ENCODE assay signal across 10 mouse cellular contexts in genomic region chr14:36952687-36953426, GRCm38 (mm10). TPM values are rescaled to one million over a fixed set of nuclear protein-coding genes. Genes with fewer than 3 reads are reported as not detected.
A peak's percentile ranks its signal among the peaks of the same experiment; 100 is the strongest.
DNase-seq lines count a peak whose midpoint lies in the region; ATAC-seq lines count a peak whose summit lies in the region.
"Had no signal": no experiment of that assay in that cellular context is flagged by ENCODE, and none has a peak within 500 bp of the region (broad histone marks: within the 10 kb centered on the region; RNA-seq: fewer than 3 reads in every experiment).

No protein-coding gene starts in this region.

- H3K4me2 ChIP-seq in hindbrain, embryonic 14.5 days (replicated peaks) = no peak overlapping the region
- no peak overlapping the region for H3K4me2 ChIP-seq in hindbrain, embryonic 13.5 days
- no peak overlapping the region for H3K4me2 ChIP-seq in neural tube, embryonic 12.5 days (replicated peaks)
- H3K4me2 ChIP-seq in neural tube, embryonic 15.5 days = no peak overlapping the region
- no peak overlapping the region for H3K4me2 ChIP-seq in midbrain, embryonic 16.5 days (ENCODE audit: low read length)
- H3K4me2 ChIP-seq: limb, embryonic 12.5 days had no signal

- no peak overlapping the region for H3K4me3 ChIP-seq in hindbrain, embryonic 14.5 days (replicated peaks; ENCODE audit: low read length)
- no peak overlapping the region for H3K4me3 ChIP-seq in hindbrain, embryonic 13.5 days
- no peak overlapping the region for H3K4me3 ChIP-seq in neural tube, embryonic 12.5 days
- no peak overlapping the region for H3K4me3 ChIP-seq in neural tube, embryonic 15.5 days (replicated peaks)
- H3K4me3 ChIP-seq in midbrain, embryonic 16.5 days (ENCODE audit: low read depth, low read length) = no peak overlapping the region
- H3K4me3 ChIP-seq: heart, adult 2 months; limb, embryonic 12.5 days had no signal

- DNase-seq in hindbrain, embryonic 14.5 days (ENCODE audit: low spot score) = no peak
- no peak for DNase-seq in layer of hippocampus, postnatal 36 days
- DNase-seq in left cerebral cortex, adult 8-10 months (ENCODE audit: low spot score in 2 of 2) = no peak
- DNase-seq: heart, adult 2 months had no signal

- H3K9me3 ChIP-seq in hindbrain, embryonic 14.5 days (ENCODE audit: control insufficient read depth, low read length) = no peaks in the 10 kb centered on the region
- no peaks in the 10 kb centered on the region for H3K9me3 ChIP-seq in hindbrain, embryonic 13.5 days
- H3K9me3 ChIP-seq in neural tube, embryonic 12.5 days = no peaks in the 10 kb centered on the region
- no peaks in the 10 kb centered on the region for H3K9me3 ChIP-seq in neural tube, embryonic 15.5 days (replicated peaks)
- no peaks in the 10 kb centered on the region for H3K9me3 ChIP-seq in midbrain, embryonic 16.5 days (replicated peaks; ENCODE audit: control insufficient read depth, low read length, poor library complexity, severe bottlenecking)
- H3K9me3 ChIP-seq: limb, embryonic 12.5 days had no signal

- 88% methylated on average over 10 of the region's 10 CpGs for WGBS in hindbrain, embryonic 14.5 days
- 91% methylated on average over 10 of the region's 10 CpGs for WGBS in hindbrain, embryonic 13.5 days
- WGBS in neural tube, embryonic 12.5 days = 92% methylated on average over 10 of the region's 10 CpGs
- WGBS in neural tube, embryonic 15.5 days = 85% methylated on average over 10 of the region's 10 CpGs
- 92% methylated on average over 10 of the region's 10 CpGs for WGBS in midbrain, embryonic 16.5 days

- ATAC-seq in hindbrain, embryonic 14.5 days (ENCODE audit: low FRiP score) = peak; percentile 14; the same call in 1 of the 2 replicates
- no peak for ATAC-seq in hindbrain, embryonic 13.5 days (ENCODE audit: low FRiP score)
- ATAC-seq in neural tube, embryonic 12.5 days (ENCODE audit: low FRiP score, low read depth) = 0 out of 2 replicates have a peak, but pooled peaks have one; percentile 21
- ATAC-seq in neural tube, embryonic 15.5 days (ENCODE audit: low FRiP score) = no peak
- peak; percentile 68 for ATAC-seq in activated CD4-positive, CD25-positive, alpha-beta regulatory T cell, adult 4 months
- 0 out of 2 replicates have a peak, but pooled peaks have one; percentile 42 for ATAC-seq in midbrain, embryonic 16.5 days

- H3K4me1 ChIP-seq in hindbrain, embryonic 14.5 days (replicated peaks; ENCODE audit: control insufficient read depth, insufficient read depth, low read length) = no peaks in the 10 kb centered on the region
- H3K4me1 ChIP-seq in hindbrain, embryonic 13.5 days (replicated peaks) = peaks cover 17% of the 10 kb centered on the region
- 0 out of 2 replicates have a peak, but pooled peaks cover 5% of the 10 kb centered on the region for H3K4me1 ChIP-seq in neural tube, embryonic 12.5 days
- H3K4me1 ChIP-seq in neural tube, embryonic 15.5 days = peaks cover 10% of the 10 kb centered on the region
- no peaks in the 10 kb centered on the region for H3K4me1 ChIP-seq in midbrain, embryonic 16.5 days (ENCODE audit: control insufficient read depth, insufficient read depth, low read length)
- H3K4me1 ChIP-seq: limb, embryonic 12.5 days had no signal

- no peaks in the 10 kb centered on the region for H3K36me3 ChIP-seq in hindbrain, embryonic 14.5 days (replicated peaks; ENCODE audit: control insufficient read depth, insufficient read depth)
- H3K36me3 ChIP-seq in hindbrain, embryonic 13.5 days = peaks cover 6% of the 10 kb centered on the region; the same call in 1 of the 2 replicates
- no peaks in the 10 kb centered on the region for H3K36me3 ChIP-seq in neural tube, embryonic 12.5 days
- no peaks in the 10 kb centered on the region for H3K36me3 ChIP-seq in neural tube, embryonic 15.5 days
- H3K36me3 ChIP-seq in midbrain, embryonic 16.5 days (ENCODE audit: control insufficient read depth, insufficient read depth, low read length) = no peaks in the 10 kb centered on the region
- H3K36me3 ChIP-seq: limb, embryonic 12.5 days had no signal

- no peak overlapping the region for H3K9ac ChIP-seq in hindbrain, embryonic 14.5 days
- no peak overlapping the region for H3K9ac ChIP-seq in hindbrain, embryonic 13.5 days
- no peak overlapping the region for H3K9ac ChIP-seq in neural tube, embryonic 12.5 days
- no peak overlapping the region for H3K9ac ChIP-seq in neural tube, embryonic 15.5 days (replicated peaks)
- H3K9ac ChIP-seq in midbrain, embryonic 16.5 days (ENCODE audit: low read depth, low read length) = no peak overlapping the region
- H3K9ac ChIP-seq: limb, embryonic 12.5 days had no signal

- H3K27me3 ChIP-seq in hindbrain, embryonic 14.5 days (ENCODE audit: control insufficient read depth, insufficient read depth, low read length) = no peaks in the 10 kb centered on the region
- no peaks in the 10 kb centered on the region for H3K27me3 ChIP-seq in hindbrain, embryonic 13.5 days
- H3K27me3 ChIP-seq in neural tube, embryonic 12.5 days (replicated peaks) = no peaks in the 10 kb centered on the region
- no peaks in the 10 kb centered on the region for H3K27me3 ChIP-seq in neural tube, embryonic 15.5 days (replicated peaks)
- H3K27me3 ChIP-seq in midbrain, embryonic 16.5 days (ENCODE audit: control insufficient read depth, insufficient read depth, low read depth, low read length) = no peaks in the 10 kb centered on the region
- H3K27me3 ChIP-seq: limb, embryonic 12.5 days had no signal

- no peak overlapping the region for H3K27ac ChIP-seq in hindbrain, embryonic 14.5 days
- no peak overlapping the region for H3K27ac ChIP-seq in hindbrain, embryonic 13.5 days
- no peak overlapping the region for H3K27ac ChIP-seq in neural tube, embryonic 12.5 days
- H3K27ac ChIP-seq in neural tube, embryonic 15.5 days (replicated peaks) = no peak overlapping the region
- no peak overlapping the region for H3K27ac ChIP-seq in midbrain, embryonic 16.5 days (ENCODE audit: low read length)
- H3K27ac ChIP-seq: heart, adult 2 months; limb, embryonic 12.5 days had no signal

RNA-seq across cellular contexts. Expression of gene Ccser2, which starts 15.7 kb away (rescaled TPM):
- 84.4 and 96.1 TPM in 2 replicates for polyA plus RNA-seq in hindbrain, embryonic 14.5 days (2014; fragmentation: Nextera tagmentation; extraction: Ambion mirVana)
- 84.1 and 85.5 TPM in 2 replicates for polyA plus RNA-seq in hindbrain, embryonic 13.5 days (2015; fragmentation: Nextera tagmentation; extraction: Ambion mirVana)
- polyA plus RNA-seq in neural tube, embryonic 12.5 days (2016; fragmentation: Nextera tagmentation; extraction: Ambion mirVana) = 64.4 and 70.0 TPM in 2 replicates
- 89.7 and 97.4 TPM in 2 replicates for polyA plus RNA-seq in neural tube, embryonic 15.5 days (2015; fragmentation: Nextera tagmentation; extraction: Ambion mirVana)
- 10 to 100 TPM; 15.4 to 21.1 TPM for polyA plus RNA-seq in activated CD4-positive, CD25-positive, alpha-beta regulatory T cell, adult 4 months (2017; shearing (Covaris generic))
- 92.9 and 97.5 TPM in 2 replicates for polyA plus RNA-seq in midbrain, embryonic 16.5 days (2015; fragmentation: Nextera tagmentation; extraction: Ambion mirVana)
- 10 to 100 TPM; 79.1 to 79.6 TPM for total RNA-seq in layer of hippocampus, postnatal 36 days (2021)
- 10 to 100 TPM; 76.5 to 96.8 (median 91.4) TPM for total RNA-seq in left cerebral cortex, adult 8-10 months (2022)

Comparison
In these comparisons a context has a peak if more than half of its experiments do, and no peak if none do; other contexts are left out.
1. ATAC-seq: peak in hindbrain, embryonic 14.5 days (single experiment), neural tube, embryonic 12.5 days (single experiment), activated CD4-positive, CD25-positive, alpha-beta regulatory T cell, adult 4 months (single experiment) and midbrain, embryonic 16.5 days (single experiment); none in hindbrain, embryonic 13.5 days (single experiment) and neural tube, embryonic 15.5 days (single experiment).